Mouse (Mus musculus): ENCODE measurements at regions not wholly inside any gene's neighbourhood (a gene's known extent, or its start where the extent isn't known, plus 50 kb on each side); places are given as distances from the start of the nearest gene placed in this dataset.

- Histone ChIP-seq H3K4me1 (ENCODE audit: insufficient read depth, low read length) (no peaks in the 10 kb centered on the region), H3K27ac (ENCODE audit: low read depth, low read length) (no peak overlapping the region), H3K9ac (replicated peaks; ENCODE audit: low read length, poor library complexity, severe bottlenecking) (no peak overlapping the region), H3K27me3 (ENCODE audit: insufficient read depth, low read length) (no peaks in the 10 kb centered on the region), H3K36me3 (ENCODE audit: insufficient read depth, low read length) (no peaks in the 10 kb centered on the region), H3K4me2 (ENCODE audit: low read depth, low read length, poor library complexity, severe bottlenecking) (no peak overlapping the region), H3K9me3 (ENCODE audit: low read length) (no peaks in the 10 kb centered on the region), H3K4me3 (ENCODE audit: low read depth, low read length) (no peak overlapping the region)
- TF ChIP-seq CTCF (IDR thresholded peaks at IDR 0.05), result no peak
- ATAC-seq (ENCODE audit: low FRiP score), result no peak
- DNase-seq (ENCODE audit: low spot score), result peak; percentile 17
- WGBS, result 44% methylated on average over 1 of the region's 1 CpGs
Observed at GRCm38 (mm10) chr4:72534563-72534962, 317.9 kb downstream of the Aldoart1 start.

GRCm38 (mm10) chr4:72524630-72525029 is 323.9 kb upstream of the Tle1 start:
- ATAC-seq (ENCODE audit: low FRiP score) (no peak), DNase-seq (ENCODE audit: low spot score) (no peak)

GRCm38 (mm10) chr4:72524100-72524499 is 323.4 kb upstream of the Tle1 start:
- Histone ChIP-seq H3K9ac (replicated peaks; ENCODE audit: low read length, poor library complexity, severe bottlenecking) (no peak overlapping the region), H3K27ac (ENCODE audit: low read depth, low read length) (no peak overlapping the region), H3K36me3 (ENCODE audit: insufficient read depth, low read length) (no peaks in the 10 kb centered on the region), H3K27me3 (ENCODE audit: insufficient read depth, low read length) (no peaks in the 10 kb centered on the region), H3K4me2 (ENCODE audit: low read depth, low read length, poor library complexity, severe bottlenecking) (no peak overlapping the region), H3K9me3 (ENCODE audit: low read length) (no peaks in the 10 kb centered on the region), H3K4me1 (ENCODE audit: insufficient read depth, low read length) (no peaks in the 10 kb centered on the region), H3K4me3 (ENCODE audit: low read depth, low read length) (no peak overlapping the region)
- no peak for TF ChIP-seq CTCF (IDR thresholded peaks at IDR 0.05)
- 49% methylated on average over 1 of the region's 1 CpGs for WGBS
- DNase-seq (ENCODE audit: low spot score), result peak; percentile 83
- no peak for ATAC-seq (ENCODE audit: low FRiP score)

More at GRCm38 (mm10) chr4:72524630-72525029, 323.9 kb upstream of the Tle1 start:
- TF ChIP-seq CTCF (IDR thresholded peaks at IDR 0.05), result no peak
- H3K27me3 ChIP-seq (ENCODE audit: insufficient read depth, low read length), result no peaks in the 10 kb centered on the region
- H3K36me3 ChIP-seq (ENCODE audit: insufficient read depth, low read length), result no peaks in the 10 kb centered on the region
- no peak overlapping the region for H3K4me2 ChIP-seq (ENCODE audit: low read depth, low read length, poor library complexity, severe bottlenecking)
- no peak overlapping the region for H3K4me3 ChIP-seq (ENCODE audit: low read depth, low read length)
- no peak overlapping the region for H3K27ac ChIP-seq (ENCODE audit: low read depth, low read length)
- no peak overlapping the region for H3K9ac ChIP-seq (replicated peaks; ENCODE audit: low read length, poor library complexity, severe bottlenecking)
- H3K9me3 ChIP-seq (ENCODE audit: low read length), result no peaks in the 10 kb centered on the region
- H3K4me1 ChIP-seq (ENCODE audit: insufficient read depth, low read length), result no peaks in the 10 kb centered on the region

- no peak overlapping the region for H3K4me2 ChIP-seq (ENCODE audit: low read depth, low read length, poor library complexity, severe bottlenecking)
- no peak overlapping the region for H3K4me3 ChIP-seq (ENCODE audit: low read depth, low read length)
- no peak overlapping the region for H3K27ac ChIP-seq (ENCODE audit: low read depth, low read length)
- no peak for TF ChIP-seq CTCF (IDR thresholded peaks at IDR 0.05)
- no peaks in the 10 kb centered on the region for H3K27me3 ChIP-seq (ENCODE audit: insufficient read depth, low read length)
- H3K36me3 ChIP-seq (ENCODE audit: insufficient read depth, low read length), result no peaks in the 10 kb centered on the region
- WGBS, result 67% methylated on average over 1 of the region's 1 CpGs
- H3K9me3 ChIP-seq (ENCODE audit: low read length), result no peaks in the 10 kb centered on the region
- DNase-seq (ENCODE audit: low spot score), result peak; percentile 54
- no peaks in the 10 kb centered on the region for H3K4me1 ChIP-seq (ENCODE audit: insufficient read depth, low read length)
- H3K9ac ChIP-seq (replicated peaks; ENCODE audit: low read length, poor library complexity, severe bottlenecking), result no peak overlapping the region
- ATAC-seq (ENCODE audit: low FRiP score), result no peak
Observed at GRCm38 (mm10) chr4:72511220-72511619, 310.5 kb upstream of the Tle1 start.

- H3K27me3 ChIP-seq (ENCODE audit: insufficient read depth, low read length), result no peaks in the 10 kb centered on the region
- H3K9me3 ChIP-seq (ENCODE audit: low read length), result no peaks in the 10 kb centered on the region
- no peak overlapping the region for H3K27ac ChIP-seq (ENCODE audit: low read depth, low read length)
- H3K4me1 ChIP-seq (ENCODE audit: insufficient read depth, low read length), result no peaks in the 10 kb centered on the region
- H3K4me2 ChIP-seq (ENCODE audit: low read depth, low read length, poor library complexity, severe bottlenecking), result no peak overlapping the region
- no peaks in the 10 kb centered on the region for H3K36me3 ChIP-seq (ENCODE audit: insufficient read depth, low read length)
- no peak for TF ChIP-seq CTCF (IDR thresholded peaks at IDR 0.05)
- ATAC-seq (ENCODE audit: low FRiP score) (no peak), DNase-seq (ENCODE audit: low spot score) (no peak)
- no peak overlapping the region for H3K9ac ChIP-seq (replicated peaks; ENCODE audit: low read length, poor library complexity, severe bottlenecking)
- H3K4me3 ChIP-seq (ENCODE audit: low read depth, low read length), result no peak overlapping the region
- 84% methylated on average over 1 of the region's 1 CpGs for WGBS
Observed at GRCm38 (mm10) chr4:72481748-72482147, 281.0 kb upstream of the Tle1 start.

- Histone ChIP-seq H3K27ac (ENCODE audit: low read depth, low read length) (no peak overlapping the region), H3K4me3 (ENCODE audit: low read depth, low read length) (no peak overlapping the region), H3K4me1 (ENCODE audit: insufficient read depth, low read length) (no peaks in the 10 kb centered on the region), H3K36me3 (ENCODE audit: insufficient read depth, low read length) (no peaks in the 10 kb centered on the region), H3K9ac (replicated peaks; ENCODE audit: low read length, poor library complexity, severe bottlenecking) (no peak overlapping the region), H3K27me3 (ENCODE audit: insufficient read depth, low read length) (no peaks in the 10 kb centered on the region), H3K4me2 (ENCODE audit: low read depth, low read length, poor library complexity, severe bottlenecking) (no peak overlapping the region), H3K9me3 (ENCODE audit: low read length) (no peaks in the 10 kb centered on the region)
- 51% methylated on average over 3 of the region's 3 CpGs for whole genome bisulfite sequencing
- TF ChIP-seq CTCF (IDR thresholded peaks at IDR 0.05), result no peak
- no peak for ATAC-seq (ENCODE audit: low FRiP score)
- no peak for DNase-seq (ENCODE audit: low spot score)
Observed at GRCm38 (mm10) chr4:72480535-72480934, 279.8 kb upstream of the Tle1 start.

All from midbrain, postnatal 0 days (tissue).